Mouse (Mus musculus) testis, adult 10 weeks (tissue): ENCODE results near the gene Olfr703. TPM values are rescaled to one million over a fixed set of nuclear protein-coding genes. Genes with fewer than 3 reads are reported as not detected.

Experiments
- polyA plus RNA-seq: library from polyadenylated mRNA; stranded (reverse); fragments of 350-450 nt; fragmentation: Illumina TruSeq; extraction: RNeasy Lipid Tissue Mini Kit (QIAGEN cat#74804); gene quantifications from one replicate; pipeline ENCODE4 v1.2.3, GENCODE M21; 2014; ENCODE audit warnings: low read depth, low replicate concordance

Gene Olfr703
- polyA plus RNA-seq = 1.0 TPM

DNA sequence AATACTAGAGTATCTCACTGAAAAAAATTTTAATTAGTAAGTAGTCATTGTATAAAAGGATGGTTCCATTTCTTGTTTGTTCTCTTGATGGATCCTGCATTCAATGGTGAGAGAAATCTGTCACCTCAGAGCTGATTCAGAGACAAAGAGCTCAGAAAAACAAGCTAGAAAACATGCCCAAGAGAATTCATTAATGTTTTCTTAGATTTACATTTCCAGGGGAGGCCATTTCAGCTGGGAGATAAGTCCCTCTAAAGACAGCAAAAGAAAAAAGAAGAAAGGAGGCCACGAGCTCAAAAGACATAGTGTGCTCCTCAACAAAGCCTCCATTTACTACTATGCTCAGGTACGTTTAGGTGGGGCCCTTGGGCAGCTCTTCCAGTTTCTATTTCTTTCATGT lies at the start of gene Olfr703:
TSS of gene Olfr703 (plus strand) at position 301 of the 400 bp plus-strand sequence.

GRCm38 (mm10) chr7:106808734-106809133 lies 34.4 kb upstream of the Olfr703 start, which contains the start of gene Olfr700:
Gene Olfr700 (minus strand): TSS chr7:106808834.

DNA sequence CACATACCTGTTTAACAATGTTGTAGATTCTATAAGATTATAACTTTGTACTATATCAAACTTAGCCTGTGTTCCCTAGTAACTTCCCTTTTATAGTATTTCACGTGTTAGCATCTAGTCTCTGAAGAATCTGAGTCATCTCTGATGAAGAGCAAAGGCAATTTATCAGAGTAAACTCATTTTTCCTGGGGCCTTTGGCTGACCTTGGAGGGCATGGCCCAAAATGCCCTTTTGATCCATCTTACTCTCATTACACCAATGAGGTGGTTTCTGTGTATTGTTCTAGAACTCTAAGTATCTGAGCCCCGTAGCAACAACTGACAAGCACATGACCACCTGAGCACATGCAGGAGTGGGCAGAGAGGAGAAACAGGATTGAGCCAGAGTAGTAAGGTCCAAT lies 29.3 kb upstream of the Olfr703 start, which contains the start of gene Olfr701:
TSS of gene Olfr701 (plus strand) at position 301 of the 400 bp plus-strand sequence.

GRCm38 (mm10) chr7:106833793-106834192 lies 9.4 kb upstream of the Olfr703 start, which contains the start of gene Olfr702:
Gene Olfr702 (minus strand): TSS chr7:106833893.

GRCm38 (mm10) chr7:106862885-106863284 lies 19.7 kb downstream of the Olfr703 start, which contains the start of gene Olfr704:
Gene Olfr704 (plus strand): TSS chr7:106863185.

DNA sequence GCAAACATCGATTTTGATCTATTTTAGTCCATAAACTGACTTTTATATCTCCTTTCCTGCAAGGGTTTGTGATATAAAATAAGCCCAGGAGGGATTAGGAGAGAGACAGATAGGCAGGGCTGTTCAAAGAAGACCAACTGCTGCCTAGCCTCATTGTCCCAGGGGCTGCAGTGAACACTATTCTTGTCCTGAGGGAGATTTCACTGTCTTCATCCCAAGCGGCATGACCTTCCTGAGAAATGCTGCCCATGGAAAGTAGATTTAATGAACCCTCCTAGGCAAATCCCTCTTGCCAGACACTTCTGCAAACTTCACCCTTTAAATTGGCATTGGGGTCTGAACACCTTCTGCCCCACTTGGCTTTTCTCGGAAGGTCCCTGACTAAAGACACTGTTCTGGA lies 33.6 kb downstream of the Olfr703 start, which contains the start of gene Olfr705:
TSS of gene Olfr705 (minus strand) at position 101 of the 400 bp plus-strand sequence.

DNA sequence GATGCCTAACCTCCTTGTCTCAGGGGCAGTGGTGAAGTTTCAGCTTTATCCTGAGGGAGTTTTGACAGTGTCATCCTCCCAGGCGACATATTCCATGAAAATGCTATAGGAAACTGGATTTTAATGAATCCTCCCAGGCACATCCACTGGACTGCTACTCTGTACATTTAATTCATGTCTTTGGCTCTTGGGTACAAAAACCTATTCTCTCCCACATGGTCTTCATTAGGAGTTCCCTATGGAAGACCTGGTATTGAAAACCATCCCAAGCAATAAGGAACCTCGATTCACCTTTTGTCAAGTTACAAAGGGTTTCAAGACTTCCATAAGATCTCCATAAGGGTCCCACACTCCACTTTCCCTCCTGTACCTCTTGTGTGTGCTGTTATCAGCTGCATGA lies 44.9 kb downstream of the Olfr703 start, which contains the start of gene Olfr706:
TSS of gene Olfr706 (minus strand) at position 101 of the 400 bp plus-strand sequence.

Other genes with a start within 250 kb of the Olfr703 start
- not detected for gene Olfr693, start 162.8 kb upstream of the Olfr703 start, polyA plus RNA-seq
- gene Olfr694, start 151.5 kb upstream of the Olfr703 start, polyA plus RNA-seq = not detected
- not detected for gene Olfr695, start 127.0 kb upstream of the Olfr703 start, polyA plus RNA-seq
- gene Olfr697, start 100.9 kb upstream of the Olfr703 start, polyA plus RNA-seq = 2.3 TPM
- gene Olfr698, start 88.0 kb upstream of the Olfr703 start, polyA plus RNA-seq = not detected
- gene Olfr699, start 50.2 kb upstream of the Olfr703 start, polyA plus RNA-seq = 0.18 TPM
- gene Olfr700, start 34.5 kb upstream of the Olfr703 start, polyA plus RNA-seq = 0.81 TPM
- 19.2 TPM for gene Olfr701, start 29.2 kb upstream of the Olfr703 start, polyA plus RNA-seq
- gene Olfr702, start 9.5 kb upstream of the Olfr703 start, polyA plus RNA-seq = not detected
- gene Olfr704, start 19.8 kb downstream of the Olfr703 start, polyA plus RNA-seq = not detected
- gene Olfr705, start 33.5 kb downstream of the Olfr703 start, polyA plus RNA-seq = not detected
- gene Olfr706, start 44.8 kb downstream of the Olfr703 start, polyA plus RNA-seq = not detected
- gene Olfr707, start 57.9 kb downstream of the Olfr703 start, polyA plus RNA-seq = not detected
- not detected for gene Olfr1532-ps1, start 64.6 kb downstream of the Olfr703 start, polyA plus RNA-seq
- gene Olfr709-ps1, start 88.9 kb downstream of the Olfr703 start, polyA plus RNA-seq = not detected
- gene Olfr710, start 105.0 kb downstream of the Olfr703 start, polyA plus RNA-seq = not detected
- 0.07 TPM for gene Olfr6, start 120.6 kb downstream of the Olfr703 start, polyA plus RNA-seq
- gene Olfr711, start 132.1 kb downstream of the Olfr703 start, polyA plus RNA-seq = not detected
- gene Olfr2, start 162.7 kb downstream of the Olfr703 start, polyA plus RNA-seq = not detected
- gene Olfr713, start 187.8 kb downstream of the Olfr703 start, polyA plus RNA-seq = not detected
- not detected for gene Olfr714, start 227.6 kb downstream of the Olfr703 start, polyA plus RNA-seq
- not detected for gene Olfr17, start 249.9 kb downstream of the Olfr703 start, polyA plus RNA-seq